Mouse (Mus musculus) heart, embryonic 11.5 days (tissue): Measurements from ENCODE around the gene Tex12. TPM values are rescaled to one million over a fixed set of nuclear protein-coding genes. Genes with fewer than 3 reads are reported as not detected.

Experiments
- ATAC-seq: fragments of 200-750 bp; cut with Nextera tagmentation; replicated peaks from 2 replicates; pipeline ENCODE4 v1.8.0; 2017; ENCODE audit warnings: moderate library complexity; ENCODE audit not compliant: insufficient number of reproducible peaks, low FRiP score, low TSS enrichment
- H3K27ac ChIP-seq: fragments of 300-500 bp; sonication (generic); 2 replicates; pipeline ENCODE4 v1.5.1; 2014; ENCODE audit warnings: mild to moderate bottlenecking, low read depth, low read length
- H3K27me3 ChIP-seq: fragments of 300-500 bp; sonication (generic); 2 replicates; pipeline ENCODE4 v1.6.1; 2014; ENCODE audit warnings: mild to moderate bottlenecking, low read length, mixed read lengths; ENCODE audit not compliant: control insufficient read depth, insufficient read depth
- H3K36me3 ChIP-seq: fragments of 300-500 bp; sonication (generic); 2 replicates; pipeline ENCODE4 v1.6.1; 2014; ENCODE audit warnings: mild to moderate bottlenecking, low read length, moderate library complexity, mixed read lengths; ENCODE audit not compliant: control insufficient read depth, insufficient read depth
- H3K4me1 ChIP-seq: fragments of 300-500 bp; sonication (generic); 2 replicates; pipeline ENCODE4 v1.6.1; 2014; ENCODE audit warnings: low read length; ENCODE audit not compliant: control insufficient read depth, insufficient read depth
- H3K4me2 ChIP-seq: fragments of 300-500 bp; sonication (generic); 2 replicates; pipeline ENCODE4 v1.6.1; 2014; ENCODE audit warnings: mild to moderate bottlenecking, moderate library complexity
- H3K4me3 ChIP-seq: fragments of 300-500 bp; sonication (generic); 2 replicates; pipeline ENCODE4 v1.5.1; 2014; ENCODE audit warnings: low read depth, low read length
- H3K9ac ChIP-seq: fragments of 300-500 bp; sonication (generic); 2 replicates; pipeline ENCODE4 v1.6.1; 2014; ENCODE audit warnings: mild to moderate bottlenecking, low read depth, low read length, moderate library complexity
- H3K9me3 ChIP-seq: fragments of 300-500 bp; sonication (generic); replicated peaks from 2 replicates; pipeline ENCODE4 v1.6.1; 2016; ENCODE audit warnings: low read length; ENCODE audit not compliant: control insufficient read depth
- WGBS: fragments of 180-500 bp; shearing (Covaris S2); extraction: QIAGEN DNeasy Blood & Tissue Kit; methylation state at CpG from one replicate; pipeline ENCODE4 v1.1.7; 2014; ENCODE audit not compliant: insufficient replicate concordance; 5-methylcytosine and 5-hydroxymethylcytosine counted together
- polyA plus RNA-seq: library from polyadenylated mRNA; unstranded; fragments of >200 nt; fragmentation: Nextera tagmentation; extraction: Ambion mirVana; gene quantifications from 2 replicates; pipeline ENCODE4 v1.2.1, GENCODE M21; 2014

Tex12 gene
- polyA plus RNA-seq, 1 experiment from 2014 or later, result not detected

GRCm38 (mm10) chr9:50507570-50507969 lies 53.6 kb downstream of the Tex12 start:
- Histone ChIP-seq H3K9ac (no peak overlapping the region), H3K4me3 (no peak overlapping the region), H3K36me3 (no peaks in the 10 kb centered on the region), H3K4me2 (no peak overlapping the region), H3K27ac (no peak overlapping the region), H3K9me3 (no peaks in the 10 kb centered on the region), H3K27me3 (no peaks in the 10 kb centered on the region), H3K4me1 (peaks cover 4% of the 10 kb centered on the region)
- ATAC-seq, result no peak
- 38% methylated on average over 7 of the region's 7 CpGs for WGBS

Other genes with a start within 250 kb of the Tex12 start
- 192 and 226 TPM in 2 replicates for gene Rpl10-ps3, start 216.4 kb downstream of the Tex12 start, polyA plus RNA-seq
- gene Plet1, start 66.8 kb downstream of the Tex12 start, polyA plus RNA-seq, result 0.23 and 1.0 TPM in 2 replicates
- gene Pts, start 32.6 kb downstream of the Tex12 start, polyA plus RNA-seq, result 83.3 and 87.9 TPM in 2 replicates
- gene Il18, start 6.5 kb downstream of the Tex12 start, polyA plus RNA-seq, result 5.5 and 5.8 TPM in 2 replicates
- gene Bco2, start 6.1 kb downstream of the Tex12 start, polyA plus RNA-seq, result 0.10 and 0.20 TPM in 2 replicates
- gene Sdhd, start 42.5 kb upstream of the Tex12 start, polyA plus RNA-seq, result 572 and 623 TPM in 2 replicates
- 292 and 318 TPM in 2 replicates for gene Timm8b, start 42.6 kb upstream of the Tex12 start, polyA plus RNA-seq
- 1.8 and 3.1 TPM in 2 replicates for gene Pih1d2, start 56.0 kb upstream of the Tex12 start, polyA plus RNA-seq
- gene Nkapd1, start 56.1 kb upstream of the Tex12 start, polyA plus RNA-seq, result 20.2 and 21.3 TPM in 2 replicates
- gene Dlat, start 98.5 kb upstream of the Tex12 start, polyA plus RNA-seq, result 122 and 144 TPM in 2 replicates
- gene Dixdc1, start 178.2 kb upstream of the Tex12 start, polyA plus RNA-seq, result 7.3 and 7.5 TPM in 2 replicates
- gene 2310030G06Rik, start 185.2 kb upstream of the Tex12 start, polyA plus RNA-seq, result 7.7 and 9.4 TPM in 2 replicates
- gene Cryab, start 190.0 kb upstream of the Tex12 start, polyA plus RNA-seq, result 841 and 878 TPM in 2 replicates
- 319 and 338 TPM in 2 replicates for gene Hspb2, start 191.0 kb upstream of the Tex12 start, polyA plus RNA-seq
- gene Fdxacb1, start 206.9 kb upstream of the Tex12 start, polyA plus RNA-seq, result 9.8 and 9.9 TPM in 2 replicates
- gene Alg9, start 213.7 kb upstream of the Tex12 start, polyA plus RNA-seq, result 34.2 and 37.3 TPM in 2 replicates
- 22.2 and 22.9 TPM in 2 replicates for gene 1110032A03Rik, start 214.2 kb upstream of the Tex12 start, polyA plus RNA-seq